Mouse (Mus musculus): ENCODE measurements around the gene Ubqln2. TPM values are rescaled to one million over a fixed set of nuclear protein-coding genes. Genes with fewer than 3 reads are reported as not detected.

Ubqln2 gene
- total RNA-seq (2021), result 100 to 1,000 TPM; 211 to 223 TPM
- long read RNA-seq, experiment 1, transcript Ubqln2-201 (1 exons, 3,344 nt), result major isoform, 94 of 94 reads
- long read RNA-seq, experiment 1, partial matches to known transcripts, result 0 of 94 reads
- long read RNA-seq, experiment 1, other reads (novel, unspliced or antisense), result 0 of 94 reads
- long read RNA-seq, experiment 2, transcript Ubqln2-201 (1 exons, 3,344 nt), result major isoform, 88 of 88 reads
- long read RNA-seq, experiment 2, partial matches to known transcripts, result 0 of 88 reads
- long read RNA-seq, experiment 2, other reads (novel, unspliced or antisense), result 0 of 88 reads

GRCm38 (mm10) chrX:153497688-153498516 lies at the start of gene Ubqln2:
TSS of gene Ubqln2 (plus strand) at chrX:153498227.
- peak within 1 kb of the TSS; percentile 95 for H3K27ac ChIP-seq
- intact Hi-C loops (cut with DNase I), result loop anchor here (1.0 to 10.0 kb wide), 4 partner anchors 21 to 263 kb away; partner anchors contain the start of genes Klf8 and Nbdy

GRCm38 (mm10) chrX:153451946-153452345 lies 46.1 kb upstream of the Ubqln2 start:
- H3K27ac ChIP-seq, result no peak overlapping the region
- TF ChIP-seq CTCF (IDR thresholded peaks at IDR 0.05), result no peak
- intact Hi-C loops (cut with DNase I), result no loop called here
- H3K4me3 ChIP-seq, result no peak overlapping the region
- DNase-seq (ENCODE audit: extremely low spot score in 1 of 2, low spot score in 2 of 2), result no peak

More at GRCm38 (mm10) chrX:153497688-153498516, at the start of gene Ubqln2:
- peak within 1 kb of the TSS; percentile 61 for H3K4me3 ChIP-seq
- no peak for TF ChIP-seq CTCF (IDR thresholded peaks at IDR 0.05)
- DNase-seq (ENCODE audit: extremely low spot score in 1 of 2, low spot score in 2 of 2), result peak; percentile 74 to 78

GRCm38 (mm10) chrX:153476760-153477248 lies 21.2 kb upstream of the Ubqln2 start:
- DNase-seq (ENCODE audit: extremely low spot score in 1 of 2, low spot score in 2 of 2), result peak in 1 of 2 experiments; percentile 8
- TF ChIP-seq CTCF (IDR thresholded peaks at IDR 0.05), result no peak
- H3K27ac ChIP-seq, result no peak overlapping the region
- no peak overlapping the region for H3K4me3 ChIP-seq
- intact Hi-C loops (cut with DNase I), result loop anchor here (2.0 kb wide), 1 partner anchor 22 kb away; the partner anchor contains the start of gene Ubqln2

- no peak for TF ChIP-seq CTCF (IDR thresholded peaks at IDR 0.05)
- DNase-seq (ENCODE audit: extremely low spot score in 1 of 2, low spot score in 2 of 2), result no peak
- H3K27ac ChIP-seq, result no peak overlapping the region
- no peak overlapping the region for H3K4me3 ChIP-seq
- intact Hi-C loops (cut with DNase I), result loop anchor here (10.0 kb wide), 1 partner anchor 258 kb away; the partner anchor contains the start of gene Klf8
Observed at GRCm38 (mm10) chrX:153492326-153492725, 5.7 kb upstream of the Ubqln2 start.

GRCm38 (mm10) chrX:153498665-153499293 lies 752 bp downstream of the Ubqln2 start:
- intact Hi-C loops (cut with DNase I), result loop anchor here (1.0 to 10.0 kb wide), 4 partner anchors 22 to 264 kb away; partner anchors contain the start of genes Klf8 and Nbdy
- no peak for TF ChIP-seq CTCF (IDR thresholded peaks at IDR 0.05)

GRCm38 (mm10) chrX:153499294-153500046 lies 1.4 kb downstream of the Ubqln2 start:
- DNase-seq (ENCODE audit: extremely low spot score in 1 of 2, low spot score in 2 of 2), result peak; percentile 8 to 14
- TF ChIP-seq CTCF (IDR thresholded peaks at IDR 0.05), result no peak
- intact Hi-C loops (cut with DNase I), result loop anchor here (2.0 to 10.0 kb wide), 3 partner anchors 23 to 265 kb away; partner anchors contain the start of gene Klf8
- Histone ChIP-seq H3K4me3 (peak overlapping the region; percentile 61), H3K27ac (peak overlapping the region; percentile 95)

More at GRCm38 (mm10) chrX:153498665-153499293, 752 bp downstream of the Ubqln2 start:
- Histone ChIP-seq H3K27ac (peak overlapping the region; percentile 95), H3K4me3 (peak overlapping the region; percentile 61)
- DNase-seq (ENCODE audit: extremely low spot score in 1 of 2, low spot score in 2 of 2), result peak; percentile 13 to 25

- intact Hi-C loops (cut with DNase I), result no loop called here
- peak overlapping the region; percentile 61 for H3K4me3 ChIP-seq
- H3K27ac ChIP-seq, result peak overlapping the region; percentile 95
- no peak for TF ChIP-seq CTCF (IDR thresholded peaks at IDR 0.05)
- DNase-seq (ENCODE audit: extremely low spot score in 1 of 2, low spot score in 2 of 2), result peak in 1 of 2 experiments; percentile 9
Observed at GRCm38 (mm10) chrX:153500047-153500345, 2.0 kb downstream of the Ubqln2 start.

- no peak overlapping the region for H3K4me3 ChIP-seq
- peak; percentile 40 for TF ChIP-seq CTCF (IDR thresholded peaks at IDR 0.05)
- H3K27ac ChIP-seq, result no peak overlapping the region
- DNase-seq (ENCODE audit: extremely low spot score in 1 of 2, low spot score in 2 of 2), result no peak
- intact Hi-C loops (cut with DNase I), result no loop called here
Observed at GRCm38 (mm10) chrX:153505954-153506353, 7.9 kb downstream of the Ubqln2 start.

GRCm38 (mm10) chrX:153515491-153515890 lies 17.5 kb downstream of the Ubqln2 start:
- TF ChIP-seq CTCF (IDR thresholded peaks at IDR 0.05), result no peak
- H3K27ac ChIP-seq, result no peak overlapping the region
- DNase-seq (ENCODE audit: extremely low spot score in 1 of 2, low spot score in 2 of 2), result no peak
- intact Hi-C loops (cut with DNase I), result no loop called here
- no peak overlapping the region for H3K4me3 ChIP-seq

GRCm38 (mm10) chrX:153528399-153528798 lies 30.4 kb downstream of the Ubqln2 start:
- peak; percentile 36 for TF ChIP-seq CTCF (IDR thresholded peaks at IDR 0.05)
- intact Hi-C loops (cut with DNase I), result no loop called here
- no peak overlapping the region for H3K4me3 ChIP-seq
- H3K27ac ChIP-seq, result no peak overlapping the region
- peak in 1 of 2 experiments; percentile 8 for DNase-seq (ENCODE audit: extremely low spot score in 1 of 2, low spot score in 2 of 2)

Other genes starting within 250 kb of the Ubqln2 start
- gene Cypt3, start 60.4 kb downstream of the Ubqln2 start, total RNA-seq (2021), result not detected
- gene Kctd12b, start 198.2 kb downstream of the Ubqln2 start, total RNA-seq (2021), result 1 to 10 TPM; 2.1 to 3.2 TPM
- gene Nbdy, start 225.4 kb downstream of the Ubqln2 start, total RNA-seq (2021), result 10 to 100 TPM; 48.6 to 52.9 TPM

All from left cerebral cortex, adult 2 months (tissue).